In the genomic region with DNA sequence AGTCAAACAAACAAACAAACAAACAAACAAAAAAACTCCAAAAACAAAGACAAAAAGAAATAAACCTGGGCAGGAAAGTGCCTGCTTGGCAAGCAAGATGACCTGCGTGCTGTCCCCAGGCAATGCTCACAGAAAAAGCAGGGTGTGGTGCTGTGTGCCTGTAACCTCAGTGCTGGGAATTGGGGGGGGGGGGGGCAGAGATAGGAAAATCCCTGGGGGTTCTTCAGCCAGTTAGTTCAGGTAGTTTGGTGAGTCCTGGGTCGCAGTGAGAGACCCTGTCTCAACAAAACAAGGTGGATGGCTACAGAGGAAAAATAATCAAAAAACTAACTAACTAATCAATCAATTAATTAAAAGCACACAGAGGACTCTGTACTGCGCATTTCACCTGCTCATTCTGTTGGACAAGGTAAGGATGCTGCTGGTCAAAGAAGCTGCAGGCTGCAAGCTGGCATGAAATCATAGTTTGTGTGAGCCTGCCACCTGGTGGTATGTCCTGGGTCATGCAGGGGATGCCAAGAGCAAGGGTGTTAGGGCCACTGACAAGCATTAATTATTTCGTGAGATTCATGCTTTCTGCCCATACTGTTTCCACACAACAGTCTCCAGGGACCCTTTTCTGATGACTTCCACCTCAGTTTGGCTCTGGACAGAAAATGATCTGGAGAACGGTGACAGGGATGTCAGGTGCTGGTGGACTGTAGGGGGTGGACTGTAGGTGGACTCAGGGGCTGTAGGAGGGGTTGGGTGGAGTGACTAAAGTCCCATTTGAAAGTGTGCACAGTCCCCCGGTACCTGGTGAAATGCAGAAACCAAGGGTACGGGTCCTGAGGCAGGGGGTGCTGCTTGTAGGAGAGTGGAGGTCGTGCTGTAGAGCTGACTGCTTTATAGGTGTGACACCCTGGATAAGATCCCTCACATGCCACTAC, we compare ENCODE assay signal across 8 mouse cellular contexts. TPM values are rescaled to one million over a fixed set of nuclear protein-coding genes. Genes with fewer than 3 reads are reported as not detected.
A peak's percentile ranks its signal among the peaks of the same experiment; 100 is the strongest.
DNase-seq lines count a peak whose midpoint lies in the region; ATAC-seq lines count a peak whose summit lies in the region.

No protein-coding gene starts in this region.

- H3K9me3 ChIP-seq in embryonic facial prominence, embryonic 12.5 days = no peaks in the 10 kb centered on the region
- H3K9me3 ChIP-seq in heart, embryonic 10.5 days = no peaks in the 10 kb centered on the region
- no peaks in the 10 kb centered on the region for H3K9me3 ChIP-seq in liver, embryonic 13.5 days (replicated peaks)
- no peaks in the 10 kb centered on the region for H3K9me3 ChIP-seq in neural tube, embryonic 14.5 days (ENCODE audit: control insufficient read depth, low read length)

- no peak overlapping the region for H3K4me2 ChIP-seq in embryonic facial prominence, embryonic 12.5 days (replicated peaks)
- no peak overlapping the region for H3K4me2 ChIP-seq in liver, embryonic 13.5 days
- no peak overlapping the region for H3K4me2 ChIP-seq in neural tube, embryonic 14.5 days (ENCODE audit: low read depth, low read length)

- DNase-seq in CD4-positive helper T cell, adult 2 months (ENCODE audit: low read depth, low spot score) = peak; percentile 65
- DNase-seq in adrenal gland, postnatal 4 days (ENCODE audit: low spot score in 2 of 2) = peak; percentile 64 to 68
- peak; percentile 82 for DNase-seq in heart, embryonic 10.5 days (ENCODE audit: low spot score)
- DNase-seq in kidney, postnatal 14 days = peak; percentile 84
- DNase-seq in liver, embryonic 13.5 days = peak; percentile 52
- peak; percentile 12 for DNase-seq in telencephalon, adult 2 months (ENCODE audit: low read depth, low spot score)

- no peaks in the 10 kb centered on the region for H3K4me1 ChIP-seq in embryonic facial prominence, embryonic 12.5 days
- no peaks in the 10 kb centered on the region for H3K4me1 ChIP-seq in heart, embryonic 10.5 days
- H3K4me1 ChIP-seq in liver, embryonic 13.5 days (replicated peaks) = no peaks in the 10 kb centered on the region
- no peaks in the 10 kb centered on the region for H3K4me1 ChIP-seq in neural tube, embryonic 14.5 days (ENCODE audit: control insufficient read depth, insufficient read depth, low read length)

- WGBS in embryonic facial prominence, embryonic 12.5 days = 56% methylated on average over 8 of the region's 8 CpGs
- WGBS in heart, embryonic 10.5 days = 66% methylated on average over 8 of the region's 8 CpGs
- 34% methylated on average over 8 of the region's 8 CpGs for WGBS in liver, embryonic 13.5 days (ENCODE audit: insufficient replicate concordance)
- WGBS in neural tube, embryonic 14.5 days = 56% methylated on average over 8 of the region's 8 CpGs

- no peak overlapping the region for H3K9ac ChIP-seq in embryonic facial prominence, embryonic 12.5 days
- no peak overlapping the region for H3K9ac ChIP-seq in liver, embryonic 13.5 days
- no peak overlapping the region for H3K9ac ChIP-seq in neural tube, embryonic 14.5 days (replicated peaks; ENCODE audit: low read depth, low read length)

- no peak overlapping the region for H3K27ac ChIP-seq in embryonic facial prominence, embryonic 12.5 days
- H3K27ac ChIP-seq in heart, embryonic 10.5 days = no peak overlapping the region
- no peak overlapping the region for H3K27ac ChIP-seq in liver, embryonic 13.5 days
- no peak overlapping the region for H3K27ac ChIP-seq in neural tube, embryonic 14.5 days (ENCODE audit: low read depth, low read length)

- no peaks in the 10 kb centered on the region for H3K27me3 ChIP-seq in embryonic facial prominence, embryonic 12.5 days
- peaks cover 39% of the 10 kb centered on the region for H3K27me3 ChIP-seq in heart, embryonic 10.5 days (ENCODE audit: insufficient read depth, poor library complexity, severe bottlenecking)
- H3K27me3 ChIP-seq in liver, embryonic 13.5 days = no peaks in the 10 kb centered on the region
- H3K27me3 ChIP-seq in neural tube, embryonic 14.5 days (ENCODE audit: control insufficient read depth, insufficient read depth, low read length) = no peaks in the 10 kb centered on the region

- H3K36me3 ChIP-seq in embryonic facial prominence, embryonic 12.5 days = no peaks in the 10 kb centered on the region
- H3K36me3 ChIP-seq in heart, embryonic 10.5 days = no peaks in the 10 kb centered on the region
- no peaks in the 10 kb centered on the region for H3K36me3 ChIP-seq in liver, embryonic 13.5 days
- H3K36me3 ChIP-seq in neural tube, embryonic 14.5 days (ENCODE audit: control insufficient read depth, insufficient read depth, low read length) = no peaks in the 10 kb centered on the region

- no peak overlapping the region for H3K4me3 ChIP-seq in embryonic facial prominence, embryonic 12.5 days
- H3K4me3 ChIP-seq in heart, embryonic 10.5 days = no peak overlapping the region
- H3K4me3 ChIP-seq in liver, embryonic 13.5 days (replicated peaks) = no peak overlapping the region
- H3K4me3 ChIP-seq in neural tube, embryonic 14.5 days (ENCODE audit: low read depth, low read length) = no peak overlapping the region

- ATAC-seq in embryonic facial prominence, embryonic 12.5 days (ENCODE audit: insufficient number of reproducible peaks, insufficient read depth, low FRiP score, low TSS enrichment) = peak; percentile 28; the same call in 1 of the 2 replicates
- 0 out of 2 replicates have a peak, but pooled peaks have one; percentile 15 for ATAC-seq in liver, embryonic 13.5 days (ENCODE audit: low read depth)
- peak; percentile 80 for ATAC-seq in neural tube, embryonic 14.5 days (ENCODE audit: low read depth)

RNA-seq across cellular contexts. Expression of a gene that starts 10.6 kb away (rescaled TPM):
- total RNA-seq in adrenal gland, postnatal 4 days (2021) = 1 to 10 TPM in 1 of 2 experiments, under 1 TPM in 1; 0.14 to 3.5 TPM
- polyA plus RNA-seq in embryonic facial prominence, embryonic 12.5 days (2016; fragmentation: Nextera tagmentation; extraction: Ambion mirVana) = not detected in 2 replicates
- polyA plus RNA-seq in heart, embryonic 10.5 days (2016; fragmentation: Nextera tagmentation; extraction: Ambion mirVana) = 0.65 TPM in 1 of 2 replicates, not detected in the other
- polyA plus RNA-seq in liver, embryonic 13.5 days (2015; fragmentation: Nextera tagmentation; extraction: Ambion mirVana) = 4.3 and 4.6 TPM in 2 replicates
- polyA plus RNA-seq in neural tube, embryonic 14.5 days (2014; fragmentation: Nextera tagmentation; extraction: Ambion mirVana) = not detected in 2 replicates

RNA-seq across cellular contexts. Expression of a gene that starts 36.0 kb away (rescaled TPM):
- 10 to 100 TPM; 32.8 to 44.5 TPM for total RNA-seq in adrenal gland, postnatal 4 days (2021)
- 14.1 and 15.6 TPM in 2 replicates for polyA plus RNA-seq in embryonic facial prominence, embryonic 12.5 days (2016; fragmentation: Nextera tagmentation; extraction: Ambion mirVana)
- polyA plus RNA-seq in heart, embryonic 10.5 days (2016; fragmentation: Nextera tagmentation; extraction: Ambion mirVana) = 12.4 and 13.1 TPM in 2 replicates
- polyA plus RNA-seq in liver, embryonic 13.5 days (2015; fragmentation: Nextera tagmentation; extraction: Ambion mirVana) = 6.3 and 7.4 TPM in 2 replicates
- polyA plus RNA-seq in neural tube, embryonic 14.5 days (2014; fragmentation: Nextera tagmentation; extraction: Ambion mirVana) = 9.8 and 10.5 TPM in 2 replicates

Comparison
In these comparisons a context has a peak if more than half of its experiments do, and no peak if none do; other contexts are left out.
1. DNase-seq: peak in every context shown above with its lines; median percentile 84 in kidney, postnatal 14 days; 82 in heart, embryonic 10.5 days; 66 in adrenal gland, postnatal 4 days; 65 in CD4-positive helper T cell, adult 2 months; 52 in liver, embryonic 13.5 days; 12 in telencephalon, adult 2 months.
2. ATAC-seq: peak in every context shown above with its lines; median percentile 80 in neural tube, embryonic 14.5 days; 28 in embryonic facial prominence, embryonic 12.5 days; 15 in liver, embryonic 13.5 days.